In the genomic region with DNA sequence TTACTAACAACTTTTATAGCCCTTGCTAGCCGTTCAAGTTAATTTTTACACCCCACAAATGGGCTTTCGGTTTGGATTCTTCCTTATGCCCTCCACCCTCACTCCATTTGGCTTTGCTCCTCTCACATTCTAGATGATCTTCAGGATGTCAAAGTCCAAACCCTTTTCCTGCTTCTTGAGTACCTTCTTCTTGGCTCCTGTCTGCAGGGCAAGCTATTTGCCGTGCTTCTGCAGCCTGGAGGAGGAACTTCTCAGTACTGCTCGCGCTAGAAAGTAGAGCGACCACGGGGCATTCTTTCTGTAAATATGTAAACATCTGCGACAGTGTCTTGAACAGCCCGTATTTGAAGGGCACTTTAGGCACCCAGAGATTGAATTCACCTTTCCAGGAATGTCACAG, we compare ENCODE assay signal across 8 mouse cellular contexts. TPM values are rescaled to one million over a fixed set of nuclear protein-coding genes. Genes with fewer than 3 reads are reported as not detected.
A peak's percentile ranks its signal among the peaks of the same experiment; 100 is the strongest.
DNase-seq lines count a peak whose midpoint lies in the region; ATAC-seq and TF ChIP-seq lines count a peak whose summit lies in the region.

No protein-coding gene starts in this region.

- H3K36me3 ChIP-seq in heart, embryonic 11.5 days (ENCODE audit: control insufficient read depth, insufficient read depth, low read length), result no peaks in the 10 kb centered on the region
- no peaks in the 10 kb centered on the region for H3K36me3 ChIP-seq in hindbrain, embryonic 16.5 days (ENCODE audit: control insufficient read depth, insufficient read depth, low read length)
- H3K36me3 ChIP-seq in liver, embryonic 12.5 days, result no peaks in the 10 kb centered on the region
- H3K36me3 ChIP-seq in splenic B cell, adult 2 months (ENCODE audit: control insufficient read depth, insufficient read depth, low read length, poor library complexity, severe bottlenecking), result no peaks in the 10 kb centered on the region

- ATAC-seq in heart, embryonic 11.5 days (replicated peaks; ENCODE audit: insufficient number of reproducible peaks, low FRiP score, low TSS enrichment), result no peak
- no peak for ATAC-seq in hindbrain, embryonic 16.5 days
- peak; percentile 27; the same call in 1 of the 2 replicates for ATAC-seq in liver, embryonic 12.5 days
- no peak for ATAC-seq in granulocyte monocyte progenitor cell, adult 5-6 weeks (replicated peaks; ENCODE audit: poor library complexity, severe bottlenecking)

- H3K27ac ChIP-seq in heart, embryonic 11.5 days (ENCODE audit: low read depth, low read length), result 0 out of 2 replicates have a peak overlapping the region, but pooled peaks have one; percentile 89
- no peak overlapping the region for H3K27ac ChIP-seq in cortical plate, adult 2 months (ENCODE audit: insufficient read depth, low read length)
- H3K27ac ChIP-seq in hindbrain, embryonic 16.5 days (ENCODE audit: low read depth, low read length), result no peak overlapping the region; the same call in 1 of the 2 replicates
- peak overlapping the region; percentile 96 for H3K27ac ChIP-seq in liver, embryonic 12.5 days

- peaks cover 7% of the 10 kb centered on the region for H3K4me1 ChIP-seq in heart, embryonic 11.5 days (ENCODE audit: control insufficient read depth, insufficient read depth, low read length)
- peaks cover 6% of the 10 kb centered on the region for H3K4me1 ChIP-seq in cortical plate, adult 2 months (ENCODE audit: control insufficient read depth, insufficient read depth, low read length)
- peaks cover 21% of the 10 kb centered on the region for H3K4me1 ChIP-seq in hindbrain, embryonic 16.5 days (ENCODE audit: control insufficient read depth, insufficient read depth, low read depth, low read length)
- peaks cover 43% of the 10 kb centered on the region for H3K4me1 ChIP-seq in liver, embryonic 12.5 days

- H3K9me3 ChIP-seq in heart, embryonic 11.5 days (replicated peaks; ENCODE audit: control insufficient read depth, low read length), result no peaks in the 10 kb centered on the region
- H3K9me3 ChIP-seq in hindbrain, embryonic 16.5 days (ENCODE audit: control insufficient read depth, low read length), result no peaks in the 10 kb centered on the region
- H3K9me3 ChIP-seq in liver, embryonic 12.5 days (replicated peaks), result no peaks in the 10 kb centered on the region; the same call in 1 of the 2 replicates

- TF ChIP-seq CTCF in cortical plate, adult 2 months (IDR thresholded peaks at IDR 0.05; ENCODE audit: extremely low read depth, insufficient read depth, low read length), result no peak

- peak overlapping the region; percentile 74 for H3K9ac ChIP-seq in heart, embryonic 11.5 days (ENCODE audit: low read depth, low read length)
- peak overlapping the region; percentile 78 for H3K9ac ChIP-seq in hindbrain, embryonic 16.5 days (ENCODE audit: low read depth, low read length)
- peak overlapping the region; percentile 89 for H3K9ac ChIP-seq in liver, embryonic 12.5 days

- no peak for TF ChIP-seq POLR2A in cortical plate, adult 2 months (IDR thresholded peaks at IDR 0.05; ENCODE audit: extremely low read depth, insufficient read depth, low read length)

- H3K4me3 ChIP-seq in heart, embryonic 11.5 days (ENCODE audit: low read depth, low read length), result peak overlapping the region; percentile 68
- peak overlapping the region; percentile 88 for H3K4me3 ChIP-seq in cortical plate, adult 2 months (ENCODE audit: insufficient read depth, low read length)
- H3K4me3 ChIP-seq in hindbrain, embryonic 16.5 days (ENCODE audit: low read length), result peak overlapping the region; percentile 72
- peak overlapping the region; percentile 83 for H3K4me3 ChIP-seq in liver, embryonic 12.5 days

- 10% methylated on average over 9 of the region's 9 CpGs for WGBS in heart, embryonic 11.5 days (ENCODE audit: insufficient replicate concordance)
- 8% methylated on average over 9 of the region's 9 CpGs for WGBS in hindbrain, embryonic 16.5 days
- WGBS in liver, embryonic 12.5 days (ENCODE audit: insufficient replicate concordance), result 7% methylated on average over 9 of the region's 9 CpGs

- no peaks in the 10 kb centered on the region for H3K27me3 ChIP-seq in heart, embryonic 11.5 days (ENCODE audit: control insufficient read depth, insufficient read depth, low read length)
- no peaks in the 10 kb centered on the region for H3K27me3 ChIP-seq in hindbrain, embryonic 16.5 days (replicated peaks; ENCODE audit: control insufficient read depth, insufficient read depth, low read length)
- H3K27me3 ChIP-seq in liver, embryonic 12.5 days (replicated peaks), result no peaks in the 10 kb centered on the region
- no peaks in the 10 kb centered on the region for H3K27me3 ChIP-seq in splenic B cell, adult 2 months (ENCODE audit: control insufficient read depth, insufficient read depth, low read length, poor library complexity, severe bottlenecking)

- no peak for DNase-seq in heart, adult 11 months
- DNase-seq in splenic B cell, adult 2 months (ENCODE audit: low read depth, low spot score), result peak; percentile 38
- DNase-seq in ovary, adult 18-20 months (ENCODE audit: low spot score), result no peak

- peak overlapping the region; percentile 87 for H3K4me2 ChIP-seq in heart, embryonic 11.5 days
- H3K4me2 ChIP-seq in hindbrain, embryonic 16.5 days (ENCODE audit: low read length), result peak overlapping the region; percentile 97
- H3K4me2 ChIP-seq in liver, embryonic 12.5 days, result peak overlapping the region; percentile 95

RNA-seq across cellular contexts. Expression of a gene that starts 0.4 kb away (rescaled TPM):
- polyA plus RNA-seq in heart, embryonic 11.5 days (2014; fragmentation: Nextera tagmentation; extraction: Ambion mirVana), result 17.8 and 21.0 TPM in 2 replicates
- polyA plus RNA-seq in cortical plate, adult 2 months (2012; rRNA removed), result 53.2 and 56.1 TPM in 2 replicates
- polyA plus RNA-seq in hindbrain, embryonic 16.5 days (2015; fragmentation: Nextera tagmentation; extraction: Ambion mirVana), result 65.2 and 71.2 TPM in 2 replicates
- polyA plus RNA-seq in liver, embryonic 12.5 days (2016; fragmentation: Nextera tagmentation; extraction: Ambion mirVana), result 31.6 and 35.2 TPM in 2 replicates
- total RNA-seq in granulocyte monocyte progenitor cell, adult 5-6 weeks (2014; fragmentation: Nextera tagmentation), result 1.5 and 4.9 TPM in 2 replicates
- 0.46 and 1.0 TPM in 2 replicates for total RNA-seq in granulocyte monocyte progenitor cell, adult 5-6 weeks (2017)

Comparison
In these comparisons a context has a peak if more than half of its experiments do, and no peak if none do; other contexts are left out.
1. H3K27ac ChIP-seq: peak in heart, embryonic 11.5 days (single experiment) and liver, embryonic 12.5 days (single experiment); none in cortical plate, adult 2 months (single experiment) and hindbrain, embryonic 16.5 days (single experiment).
2. Peak in every context shown above with its lines, with median percentiles within 50 percentile points of each other: H3K4me2 ChIP-seq, H3K4me3 ChIP-seq and H3K9ac ChIP-seq.